Mouse (Mus musculus): Measurements from ENCODE around the gene Mrps9.

DNA sequence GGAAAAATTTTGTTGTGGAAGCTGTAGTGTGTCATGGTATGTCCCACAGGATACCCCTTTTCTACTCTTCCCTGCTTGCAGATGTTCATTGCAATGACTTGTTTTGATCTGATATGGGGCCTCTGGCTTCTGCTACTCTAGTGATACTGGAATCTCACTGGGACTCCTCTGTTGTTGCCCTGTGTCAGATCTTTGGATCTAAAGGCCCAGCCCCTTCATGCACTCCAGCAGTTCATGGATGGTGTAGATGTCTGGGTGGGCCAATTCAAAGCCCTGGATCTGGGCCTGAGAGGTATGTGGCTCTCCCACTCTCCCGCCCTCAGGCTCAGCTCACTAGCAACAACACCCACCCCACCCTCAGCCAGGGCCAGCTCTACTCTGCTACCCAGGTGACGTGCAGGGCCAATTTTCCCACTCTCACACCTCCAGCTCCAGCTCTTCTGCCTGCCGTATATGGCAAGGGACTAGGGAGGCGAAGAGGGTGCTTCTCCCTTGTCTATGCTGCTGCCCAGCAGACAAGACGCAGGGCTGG lies 13.8 kb downstream of the Mrps9 start:
- TF ChIP-seq EP300 (IDR thresholded peaks at IDR 0.05; ENCODE audit: low read depth) (no peak), CTCF (IDR thresholded peaks at IDR 0.05; ENCODE audit: low read depth) (no peak)
